Mouse (Mus musculus) forebrain, embryonic 15.5 days (tissue): ENCODE data around the gene Sumo1. TPM values are rescaled to one million over a fixed set of nuclear protein-coding genes. Genes with fewer than 3 reads are reported as not detected.
"Not testable (repeated sequence)": the region's sequence is repeated elsewhere in the genome, so short reads cannot be mapped to it uniquely, and the experiment has no call there.

Source experiments
- ATAC-seq: fragments of 200-750 bp; cut with Nextera tagmentation; replicated peaks from 2 replicates; pipeline ENCODE4 v1.8.0; 2017; ENCODE audit warnings: mild to moderate bottlenecking, moderate TSS enrichment, moderate library complexity
- H3K27ac ChIP-seq: fragments of 300-500 bp; sonication (generic); replicated peaks from 2 replicates; pipeline ENCODE4 v1.5.1; 2015; ENCODE audit warnings: mild to moderate bottlenecking, inconsistent platforms
- H3K27me3 ChIP-seq: fragments of 300-500 bp; sonication (generic); 2 replicates; pipeline ENCODE4 v1.6.1; 2015; ENCODE audit warnings: inconsistent platforms
- H3K36me3 ChIP-seq: fragments of 300-500 bp; sonication (generic); 2 replicates; pipeline ENCODE4 v1.6.1; 2015; ENCODE audit warnings: mild to moderate bottlenecking, inconsistent platforms
- H3K4me1 ChIP-seq: fragments of 300-500 bp; sonication (generic); 2 replicates; pipeline ENCODE4 v1.6.1; 2015; ENCODE audit warnings: inconsistent platforms
- H3K4me2 ChIP-seq: fragments of 300-500 bp; sonication (generic); replicated peaks from 2 replicates; pipeline ENCODE4 v1.6.1; 2015; ENCODE audit warnings: mild to moderate bottlenecking, inconsistent platforms
- H3K4me3 ChIP-seq: fragments of 300-500 bp; sonication (generic); 2 replicates; pipeline ENCODE4 v1.5.1; 2015; ENCODE audit warnings: mild to moderate bottlenecking, inconsistent platforms
- H3K9ac ChIP-seq: fragments of 300-500 bp; sonication (generic); replicated peaks from 2 replicates; pipeline ENCODE4 v1.6.1; 2015; ENCODE audit warnings: mild to moderate bottlenecking, inconsistent platforms
- H3K9me3 ChIP-seq: fragments of 300-500 bp; sonication (generic); 2 replicates; pipeline ENCODE4 v1.6.1; 2016; ENCODE audit warnings: inconsistent platforms
- WGBS: fragments of 180-500 bp; shearing (Covaris S2); methylation state at CpG from one replicate; pipeline ENCODE4 v1.1.7; 2015; ENCODE audit warnings: mixed read lengths; 5-methylcytosine and 5-hydroxymethylcytosine counted together
- polyA plus RNA-seq: library from polyadenylated mRNA; unstranded; fragments of >200 nt; fragmentation: Nextera tagmentation; extraction: Ambion mirVana; gene quantifications from 2 replicates; pipeline ENCODE4 v1.2.1, GENCODE M21; 2015

Sumo1 gene
- polyA plus RNA-seq, 1 experiment from 2014 or later: 428 TPM

GRCm38 (mm10) chr1:59668871-59669270, 1.8 kb downstream of the Sumo1 start:
- Histone ChIP-seq H3K4me3 (0 out of 2 replicates have a peak overlapping the region, but pooled peaks have one; percentile 91), H3K36me3 (no peaks in the 10 kb centered on the region), H3K27ac (no peak overlapping the region), H3K4me1 (peaks cover 27% of the 10 kb centered on the region), H3K4me2 (peak overlapping the region; percentile 67), H3K9ac (no peak overlapping the region), H3K27me3 (no peaks in the 10 kb centered on the region), H3K9me3 (no peaks in the 10 kb centered on the region)
- WGBS: 89% methylated on average over 2 of the region's 2 CpGs
- ATAC-seq: no peak

- no peak overlapping the region for H3K4me2 ChIP-seq
- 90% methylated on average over 3 of the region's 3 CpGs for WGBS
- no peaks in the 10 kb centered on the region for H3K36me3 ChIP-seq
- no peak for ATAC-seq
- no peak overlapping the region for H3K4me3 ChIP-seq
- no peaks in the 10 kb centered on the region for H3K27me3 ChIP-seq
- peaks cover 8% of the 10 kb centered on the region for H3K4me1 ChIP-seq
- no peaks in the 10 kb centered on the region for H3K9me3 ChIP-seq
- no peak overlapping the region for H3K27ac ChIP-seq
- H3K9ac ChIP-seq: no peak overlapping the region
Measured at GRCm38 (mm10) chr1:59663456-59664135, 7.0 kb downstream of the Sumo1 start.

- H3K27ac ChIP-seq: no peak overlapping the region
- WGBS: 89% methylated on average over 7 of the region's 7 CpGs
- no peak overlapping the region for H3K9ac ChIP-seq
- ATAC-seq: no peak
- H3K9me3 ChIP-seq: no peaks in the 10 kb centered on the region
- H3K27me3 ChIP-seq: no peaks in the 10 kb centered on the region
- no peak overlapping the region for H3K4me3 ChIP-seq
- no peak overlapping the region for H3K4me2 ChIP-seq
- H3K36me3 ChIP-seq: peaks cover 16% of the 10 kb centered on the region
- no peaks in the 10 kb centered on the region for H3K4me1 ChIP-seq
Measured at GRCm38 (mm10) chr1:59656244-59657171, 14.1 kb downstream of the Sumo1 start.

- 98% methylated on average over 3 of the region's 3 CpGs for WGBS
- H3K9ac ChIP-seq: no peak overlapping the region
- H3K9me3 ChIP-seq: no peaks in the 10 kb centered on the region
- no peak for ATAC-seq
- H3K27me3 ChIP-seq: no peaks in the 10 kb centered on the region
- H3K4me3 ChIP-seq: no peak overlapping the region
- H3K36me3 ChIP-seq: peaks cover 29% of the 10 kb centered on the region
- no peak overlapping the region for H3K4me2 ChIP-seq
- no peak overlapping the region for H3K27ac ChIP-seq
- no peaks in the 10 kb centered on the region for H3K4me1 ChIP-seq
Measured at GRCm38 (mm10) chr1:59653243-59653911, 17.3 kb downstream of the Sumo1 start.

- peaks cover 35% of the 10 kb centered on the region for H3K36me3 ChIP-seq
- no peak overlapping the region for H3K4me2 ChIP-seq
- H3K27me3 ChIP-seq: no peaks in the 10 kb centered on the region
- H3K27ac ChIP-seq: no peak overlapping the region
- H3K4me3 ChIP-seq: no peak overlapping the region
- no peaks in the 10 kb centered on the region for H3K4me1 ChIP-seq
- H3K9ac ChIP-seq: no peak overlapping the region
- WGBS: 91% methylated on average over 3 of the region's 3 CpGs
- ATAC-seq: no peak
- no peaks in the 10 kb centered on the region for H3K9me3 ChIP-seq
Measured at GRCm38 (mm10) chr1:59651201-59651819, 19.3 kb downstream of the Sumo1 start.

GRCm38 (mm10) chr1:59646502-59646901, 24.1 kb downstream of the Sumo1 start:
- not testable (repeated sequence) for H3K9ac ChIP-seq, H3K27ac ChIP-seq, H3K4me1 ChIP-seq, H3K4me3 ChIP-seq, ATAC-seq, H3K27me3 ChIP-seq, H3K4me2 ChIP-seq, H3K9me3 ChIP-seq
- H3K36me3 ChIP-seq: peaks cover 38% of the 10 kb centered on the region
- 94% methylated on average over 2 of the region's 2 CpGs for WGBS

- peaks cover 28% of the 10 kb centered on the region for H3K36me3 ChIP-seq
- H3K9me3 ChIP-seq: no peaks in the 10 kb centered on the region
- no peak overlapping the region for H3K9ac ChIP-seq
- no peaks in the 10 kb centered on the region for H3K27me3 ChIP-seq
- no peak overlapping the region for H3K4me3 ChIP-seq
- WGBS: 93% methylated on average over 1 of the region's 1 CpGs
- H3K4me2 ChIP-seq: no peak overlapping the region
- ATAC-seq: no peak
- H3K4me1 ChIP-seq: no peaks in the 10 kb centered on the region
- H3K27ac ChIP-seq: no peak overlapping the region
Measured at GRCm38 (mm10) chr1:59642488-59642887, 28.1 kb downstream of the Sumo1 start.

- no peak for ATAC-seq
- WGBS: 82% methylated on average over 3 of the region's 3 CpGs
- H3K4me2 ChIP-seq: no peak overlapping the region
- H3K4me1 ChIP-seq: no peaks in the 10 kb centered on the region
- H3K4me3 ChIP-seq: no peak overlapping the region
- no peaks in the 10 kb centered on the region for H3K9me3 ChIP-seq
- no peak overlapping the region for H3K27ac ChIP-seq
- H3K9ac ChIP-seq: no peak overlapping the region
- H3K36me3 ChIP-seq: peaks cover 23% of the 10 kb centered on the region
- no peaks in the 10 kb centered on the region for H3K27me3 ChIP-seq
Measured at GRCm38 (mm10) chr1:59638371-59638770, 32.3 kb downstream of the Sumo1 start.

GRCm38 (mm10) chr1:59636349-59636748, 34.3 kb downstream of the Sumo1 start:
- H3K36me3 ChIP-seq: peaks cover 8% of the 10 kb centered on the region; the same call in 1 of the 2 replicates
- no peak for ATAC-seq
- whole genome bisulfite sequencing: 83% methylated on average over 1 of the region's 1 CpGs

GRCm38 (mm10) chr1:59633056-59633455, 37.6 kb downstream of the Sumo1 start:
- no peaks in the 10 kb centered on the region for H3K36me3 ChIP-seq
- WGBS: 38% methylated on average over 6 of the region's 6 CpGs
- H3K4me2 ChIP-seq: no peak overlapping the region
- no peak for ATAC-seq
- no peak overlapping the region for H3K9ac ChIP-seq
- no peak overlapping the region for H3K27ac ChIP-seq
- H3K27me3 ChIP-seq: no peaks in the 10 kb centered on the region
- H3K4me1 ChIP-seq: no peaks in the 10 kb centered on the region
- H3K9me3 ChIP-seq: no peaks in the 10 kb centered on the region
- H3K4me3 ChIP-seq: no peak overlapping the region

More at GRCm38 (mm10) chr1:59636349-59636748, 34.3 kb downstream of the Sumo1 start:
- H3K9ac ChIP-seq: no peak overlapping the region
- H3K27ac ChIP-seq: no peak overlapping the region
- no peaks in the 10 kb centered on the region for H3K27me3 ChIP-seq
- H3K4me1 ChIP-seq: no peaks in the 10 kb centered on the region
- no peaks in the 10 kb centered on the region for H3K9me3 ChIP-seq
- H3K4me3 ChIP-seq: no peak overlapping the region
- H3K4me2 ChIP-seq: no peak overlapping the region

- H3K27ac ChIP-seq: no peak overlapping the region
- no peak for ATAC-seq
- no peak overlapping the region for H3K9ac ChIP-seq
- no peaks in the 10 kb centered on the region for H3K4me1 ChIP-seq
- H3K9me3 ChIP-seq: no peaks in the 10 kb centered on the region
- no peak overlapping the region for H3K4me2 ChIP-seq
- no peak overlapping the region for H3K4me3 ChIP-seq
- no peaks in the 10 kb centered on the region for H3K27me3 ChIP-seq
- no peaks in the 10 kb centered on the region for H3K36me3 ChIP-seq
- WGBS: 88% methylated on average over 5 of the region's 5 CpGs
Measured at GRCm38 (mm10) chr1:59631986-59632659, 38.5 kb downstream of the Sumo1 start.
